Mouse (Mus musculus) layer of hippocampus, postnatal 25 days (tissue): ENCODE measurements around the gene Ccdc130. TPM values are rescaled to one million over a fixed set of nuclear protein-coding genes. Genes with fewer than 3 reads are reported as not detected.
"Not testable (repeated sequence)": the region's sequence is repeated elsewhere in the genome, so short reads cannot be mapped to it uniquely, and the experiment has no call there.

Experiments used
- DNase-seq, 2 experiments: peaks; one replicate each; pipeline ENCODE4 v3.0.0; 2022; ENCODE audit warnings: mixed read lengths in 2 of 2, low spot score in 1 of 2; ENCODE audit errors: extremely low spot score in 1 of 2
- total RNA-seq, 2 experiments: library from RNA; stranded (reverse); gene quantifications; 2 replicates each; pipeline ENCODE4 v1.2.3; 2021

Gene Ccdc130
- total RNA-seq: 10 to 100 TPM; 24.2 to 25.5 TPM

GRCm38 (mm10) chr8:84269950-84270773 is at the start of gene Ccdc130:
Gene Ccdc130 (minus strand): TSS chr8:84270380.
- peak; percentile 92 to 96 for DNase-seq

DNA sequence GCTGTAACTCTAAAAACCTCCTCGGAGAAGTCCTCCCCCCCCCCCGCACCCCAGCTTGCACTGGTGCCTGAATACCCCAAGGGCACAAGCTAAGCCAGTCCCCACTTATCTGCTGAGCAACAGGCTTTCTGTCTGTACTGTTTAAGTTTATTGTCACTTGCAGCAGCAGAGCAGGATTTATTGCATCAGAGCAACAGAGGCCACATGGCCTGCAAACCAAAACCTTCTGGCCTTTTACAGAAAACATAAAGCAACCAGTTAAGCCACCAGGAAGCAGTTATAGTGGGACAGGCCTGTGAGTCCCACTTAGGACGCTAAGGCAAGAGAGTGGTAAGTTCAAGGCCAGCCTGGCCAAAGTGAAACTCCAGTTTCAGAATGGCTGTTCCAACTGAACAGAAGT is 38.2 kb upstream of the Ccdc130 start:
- no peak for DNase-seq

- no peak for DNase-seq
Observed at GRCm38 (mm10) chr8:84303951-84304350, 33.8 kb upstream of the Ccdc130 start.

DNA sequence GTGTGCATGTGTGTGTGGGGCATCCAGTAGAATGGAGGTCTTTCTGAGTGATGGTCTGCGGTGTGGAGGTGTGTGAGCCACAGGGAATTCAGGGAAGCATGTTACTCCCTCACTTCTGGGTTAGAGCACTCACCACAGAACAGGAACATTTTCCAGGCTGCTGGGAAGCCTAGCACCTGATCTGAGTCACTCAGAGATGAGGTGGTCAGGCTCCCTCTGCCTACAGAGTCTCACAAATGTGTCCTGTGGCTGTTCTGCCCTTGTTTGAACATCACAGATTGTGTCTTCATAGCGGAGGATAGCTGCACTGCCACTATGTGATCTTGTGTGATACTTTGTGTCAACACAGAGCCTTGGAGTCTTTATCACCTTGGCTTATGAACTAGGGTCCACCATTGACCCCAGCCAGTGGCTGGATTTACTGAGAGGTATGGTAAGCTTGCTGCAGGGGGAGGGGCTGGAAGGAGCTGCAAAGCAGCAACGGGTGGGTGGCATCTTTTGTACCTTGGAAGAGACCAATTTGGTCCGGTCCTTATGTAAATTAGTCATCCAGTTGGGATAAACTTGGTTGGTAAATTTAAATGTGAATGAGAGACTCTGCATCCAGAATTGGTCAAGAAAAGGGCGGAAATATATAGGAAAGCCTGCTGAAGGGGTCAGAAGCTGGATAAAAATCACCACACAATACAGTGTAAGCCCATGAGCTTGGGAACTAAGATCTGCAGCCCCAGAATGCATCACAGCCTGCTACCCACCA is 27.0 kb upstream of the Ccdc130 start:
- no peak for DNase-seq

GRCm38 (mm10) chr8:84291688-84292087 is 21.5 kb upstream of the Ccdc130 start:
- DNase-seq: peak; percentile 55 to 73

- DNase-seq: no peak
Observed at GRCm38 (mm10) chr8:84291086-84291485, 20.9 kb upstream of the Ccdc130 start.

GRCm38 (mm10) chr8:84288892-84289291 is 18.7 kb upstream of the Ccdc130 start:
- DNase-seq: no peak

DNA sequence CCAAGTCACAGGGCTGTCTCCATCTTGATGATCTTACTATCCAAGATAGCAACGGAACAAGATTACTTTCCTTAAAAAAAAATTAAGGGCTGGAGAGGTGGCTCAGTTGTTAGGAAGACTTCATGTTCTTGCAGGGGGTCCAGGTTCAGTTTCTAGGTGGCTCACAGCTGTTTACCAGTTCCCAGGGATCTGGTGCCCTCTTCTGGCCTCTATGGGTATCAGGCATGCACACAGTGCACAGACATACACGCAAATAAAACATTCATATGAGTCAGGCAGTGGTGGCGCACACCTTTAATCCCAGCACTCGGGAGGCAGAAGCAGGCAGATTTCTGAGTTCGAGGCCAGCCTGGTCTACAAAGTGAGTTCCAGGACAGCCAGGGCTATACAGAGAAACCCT is 15.5 kb upstream of the Ccdc130 start:
- DNase-seq: not testable (repeated sequence)

DNA sequence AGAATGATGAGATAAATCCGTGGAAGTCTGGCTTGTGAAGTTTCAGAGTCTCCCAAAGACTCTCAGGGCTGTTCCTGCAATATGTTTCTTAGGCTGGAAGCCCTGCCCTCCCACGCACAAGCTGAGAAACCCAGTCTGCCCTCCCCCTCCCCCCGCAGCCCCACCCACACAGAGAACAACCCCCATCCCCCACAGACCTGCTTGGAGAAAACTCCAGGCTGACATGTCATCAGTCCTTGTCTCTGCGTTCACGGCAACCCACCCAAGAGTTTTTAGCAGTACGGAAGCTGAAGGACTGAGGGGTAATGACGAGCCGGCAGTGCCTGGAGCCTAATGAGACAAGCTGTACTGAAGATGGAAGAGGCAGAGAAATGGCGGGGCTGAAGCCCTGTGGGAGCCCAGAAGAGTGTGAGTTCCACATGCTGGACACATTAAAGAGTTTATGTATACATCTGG is 14.5 kb upstream of the Ccdc130 start:
- DNase-seq: no peak

DNA sequence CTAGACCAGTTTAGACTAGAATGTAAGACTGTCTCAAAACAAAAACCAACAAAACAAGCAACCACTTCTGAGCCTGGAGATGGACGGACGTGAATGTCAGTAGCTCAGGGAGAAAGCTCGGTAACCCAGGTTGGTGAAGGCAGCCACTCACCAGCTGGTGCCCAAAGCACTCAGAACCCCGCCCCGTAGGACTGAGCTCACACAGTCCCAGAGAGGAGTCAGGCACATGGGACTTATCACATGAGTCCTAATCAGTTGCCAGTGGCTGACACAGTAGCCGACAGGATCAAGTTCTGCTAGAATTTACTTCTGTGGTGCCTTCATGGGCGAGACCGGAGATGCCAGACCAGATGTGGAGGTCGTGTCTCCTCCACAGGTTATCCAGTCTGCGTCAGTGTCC is 10.6 kb upstream of the Ccdc130 start:
- no peak for DNase-seq

DNA sequence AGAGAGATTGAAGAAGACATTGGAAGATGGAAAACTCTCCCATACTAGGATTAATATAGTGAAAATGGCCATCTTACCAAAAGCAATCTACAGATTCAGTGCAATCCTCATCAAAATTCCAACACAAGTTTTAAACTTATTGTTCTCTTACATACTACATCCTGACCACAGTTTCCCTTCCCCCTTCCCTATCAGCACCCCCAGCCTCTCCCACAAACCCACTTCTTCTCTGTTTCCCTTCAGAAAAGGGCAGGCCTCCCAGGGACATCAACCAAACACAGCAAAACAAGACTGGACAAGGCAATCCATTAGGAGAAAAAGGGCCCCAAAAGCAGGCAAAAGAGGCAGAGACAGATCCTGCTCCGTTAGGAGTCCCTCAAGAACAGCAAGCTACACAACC is 6.3 kb upstream of the Ccdc130 start:
- no peak for DNase-seq

DNA sequence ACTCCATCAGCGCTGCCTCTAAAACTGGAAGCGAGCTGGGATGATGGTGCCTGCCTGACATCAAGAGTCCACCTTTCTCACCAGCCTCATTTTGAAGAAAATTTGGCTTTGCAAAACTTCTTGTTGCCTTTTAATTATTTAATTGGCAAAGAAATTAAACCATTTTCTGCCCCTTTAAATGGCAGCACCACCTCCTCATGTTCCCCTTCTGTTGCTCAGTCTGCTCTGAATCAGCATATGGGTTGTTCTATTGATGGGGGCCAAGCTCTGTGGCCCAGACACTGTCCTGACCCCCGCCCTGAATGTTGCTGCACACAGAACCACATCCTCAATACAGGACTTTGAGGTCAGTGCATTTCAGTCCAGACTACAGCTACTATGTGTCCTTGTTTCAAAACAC is 3.8 kb upstream of the Ccdc130 start:
- DNase-seq: no peak

DNA sequence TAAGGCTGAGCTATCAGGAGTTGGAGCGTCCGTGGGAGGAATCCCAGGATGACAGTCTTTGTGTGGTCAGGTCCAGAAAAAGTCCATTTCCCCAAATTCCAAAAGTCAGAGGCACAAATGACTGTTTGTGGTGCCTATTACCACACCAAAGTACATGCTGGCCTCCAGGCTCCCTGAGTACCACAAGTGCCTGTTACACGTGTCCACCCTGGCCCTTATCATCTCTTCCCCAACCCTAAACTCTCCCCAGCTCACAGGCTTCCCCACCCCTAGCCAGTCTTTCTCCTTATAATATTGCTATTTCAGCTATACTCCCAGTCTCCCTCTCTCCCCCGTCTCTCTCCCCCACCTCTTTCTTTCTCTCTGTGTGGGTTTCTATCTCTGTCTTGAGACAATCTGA is 2.1 kb upstream of the Ccdc130 start:
- no peak for DNase-seq

GRCm38 (mm10) chr8:84261098-84261497 is 9.1 kb downstream of the Ccdc130 start:
- no peak for DNase-seq

DNA sequence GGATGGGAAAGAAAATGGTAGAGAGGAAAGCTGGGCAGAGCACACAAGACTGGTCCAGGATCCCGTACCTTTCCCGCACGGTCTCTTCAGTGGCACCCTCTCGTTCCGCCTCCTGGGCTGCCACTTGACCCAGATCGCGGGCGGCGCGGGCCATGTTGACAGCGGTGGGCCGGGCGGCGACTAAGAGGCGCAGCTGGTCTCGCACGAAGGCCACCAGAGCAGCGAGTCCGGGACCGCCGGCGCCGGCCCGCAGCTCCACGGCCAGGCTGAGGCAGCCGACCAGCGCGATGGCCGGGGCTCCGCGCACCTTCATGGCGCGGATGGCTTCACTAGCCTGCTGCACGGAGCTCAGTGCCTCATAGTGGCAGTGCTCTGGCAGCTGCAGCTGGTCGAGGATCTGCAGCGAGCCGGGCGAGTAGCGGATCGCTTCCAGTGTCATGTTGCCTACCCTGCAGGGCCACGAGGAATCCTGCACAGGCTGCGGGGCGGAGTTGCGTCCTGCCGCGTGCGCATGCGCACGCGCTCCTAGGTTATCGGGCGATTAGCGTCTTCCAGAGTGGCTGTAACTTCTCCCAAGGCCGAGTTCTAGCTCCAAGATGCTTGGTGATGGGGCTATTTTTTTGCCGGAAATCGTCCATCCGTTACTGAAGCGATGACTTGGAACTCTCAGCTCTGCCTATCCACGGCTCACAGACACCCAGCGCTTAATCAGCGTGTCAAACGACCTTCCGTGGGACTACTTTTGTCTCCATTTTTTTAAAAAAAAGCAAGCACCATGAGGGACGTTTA is 13.2 kb downstream of the Ccdc130 start, which contains the start of gene Mri1:
TSS of gene Mri1 (minus strand) at position 505 of the 789 bp plus-strand sequence.
- DNase-seq: peak; percentile 69 to 70

GRCm38 (mm10) chr8:84256458-84256821 is 13.7 kb downstream of the Ccdc130 start:
- no peak for DNase-seq

- no peak for DNase-seq
Observed at GRCm38 (mm10) chr8:84255858-84256257, 14.3 kb downstream of the Ccdc130 start.

DNA sequence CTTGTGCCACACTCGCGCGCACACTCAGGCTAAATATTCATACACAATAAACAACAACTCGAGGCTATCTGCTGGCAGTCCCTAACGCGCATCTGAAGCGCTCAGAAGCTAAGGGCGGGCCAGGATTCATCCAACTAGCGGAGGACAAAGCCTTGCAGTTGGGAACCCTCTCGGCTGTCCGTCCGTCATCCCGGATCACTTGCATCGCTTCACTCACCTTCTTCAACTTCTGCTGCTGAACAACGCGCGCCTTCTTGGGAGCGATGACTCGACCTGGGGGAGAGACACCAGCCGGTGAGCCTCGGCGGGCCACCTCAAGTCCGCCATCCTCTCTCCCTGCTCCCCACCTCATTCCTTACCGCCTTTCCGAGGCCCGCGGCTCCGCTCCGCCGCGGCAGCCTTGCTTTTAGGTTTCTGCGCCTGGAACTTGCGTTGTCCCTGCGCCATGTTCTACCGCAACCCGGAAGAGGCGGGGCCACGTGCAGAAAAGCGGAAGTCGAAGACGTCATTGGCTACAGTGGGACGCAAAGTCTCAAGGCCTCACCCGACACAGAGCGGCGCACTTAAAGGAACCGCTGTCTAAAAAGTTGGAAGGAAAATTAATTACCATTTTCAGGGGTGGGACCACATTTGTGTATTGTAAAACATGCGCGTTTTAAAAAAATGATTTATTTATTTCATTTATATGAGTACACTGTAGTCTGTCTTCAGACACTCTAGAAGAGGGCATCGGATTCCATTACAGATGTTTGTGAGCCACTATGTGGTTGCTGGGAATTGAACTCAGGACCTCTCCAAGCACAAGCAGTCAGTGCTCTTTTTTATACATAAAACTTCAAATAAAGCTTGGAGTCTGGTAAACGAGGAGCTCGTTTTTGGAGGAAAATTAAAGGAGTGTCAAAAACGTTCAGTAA is 20.7 kb downstream of the Ccdc130 start, which contains the start of gene D8Ertd738e:
TSS of gene D8Ertd738e (minus strand) at position 463 of the 914 bp plus-strand sequence.
- peak; percentile 71 to 74 for DNase-seq

DNA sequence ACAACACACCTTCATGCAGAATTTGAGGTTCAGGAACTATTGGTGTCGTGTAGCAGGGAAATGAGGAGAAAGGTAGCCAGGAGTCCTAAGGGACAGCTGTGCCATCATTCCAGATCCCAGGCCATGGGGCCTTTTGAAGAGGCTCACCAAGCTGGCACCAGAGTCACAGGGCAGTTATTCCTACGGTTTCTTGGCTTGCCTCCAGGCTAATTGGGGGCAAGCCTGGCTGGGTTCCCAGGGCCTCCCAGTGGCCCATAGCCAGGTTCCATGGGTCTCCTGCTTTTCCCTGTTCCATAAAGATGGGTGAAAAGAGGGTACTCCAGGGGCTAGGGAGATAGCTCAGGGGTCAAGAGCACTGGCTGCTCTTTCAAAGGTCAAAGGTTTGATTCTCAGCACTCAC is 28.4 kb downstream of the Ccdc130 start:
- no peak for DNase-seq

DNA sequence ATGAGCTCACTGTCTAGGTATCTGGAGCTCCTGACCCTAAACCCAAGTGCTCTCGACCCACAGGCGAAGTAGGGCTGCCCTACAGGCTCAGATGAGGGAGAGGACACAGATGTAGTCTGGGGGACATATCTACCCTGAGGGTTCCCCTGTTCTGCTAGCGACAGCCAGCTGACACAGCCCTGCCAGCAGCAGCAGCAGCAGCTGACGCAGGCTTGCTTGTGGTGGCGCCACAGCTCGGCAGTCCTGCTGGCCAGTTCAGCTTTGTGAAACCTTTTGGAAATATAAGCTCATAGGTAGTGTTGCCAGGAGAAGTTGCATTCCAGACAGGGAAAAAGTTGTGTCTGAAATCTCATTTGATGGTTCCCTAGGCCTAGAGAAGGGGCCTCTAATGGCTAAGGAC is 29.0 kb downstream of the Ccdc130 start:
- DNase-seq: no peak
